Mouse (Mus musculus) megakaryocyte-erythroid progenitor cell, adult 5-6 weeks (primary cell): ENCODE measurements around the gene Cblc. TPM values are rescaled to one million over a fixed set of nuclear protein-coding genes. Genes with fewer than 3 reads are reported as not detected.

Experiments used
- ATAC-seq: replicated peaks from 2 replicates; pipeline ENCODE4 v1.8.0; 2016; ENCODE audit warnings: mild to moderate bottlenecking, inconsistent platforms; ENCODE audit not compliant: severe bottlenecking, poor library complexity, low FRiP score, low TSS enrichment
- total RNA-seq, 2 experiments: library from RNA; stranded (forward) in 1 of 2; stranded (reverse) in 1 of 2; fragments of 200-1000, 215-1000 nt in 1 of 2; fragments of >200 nt in 1 of 2; fragmentation: Nextera tagmentation in 1 of 2; gene quantifications; 2 replicates each; pipeline ENCODE4 v1.2.3; 2014 to 2017

The Cblc gene
- total RNA-seq, 2 experiments from 2014 or later = not detected

- no peak for ATAC-seq
Observed at GRCm38 (mm10) chr7:19740269-19740668, 56.3 kb downstream of the Cblc start.

- no peak for ATAC-seq
Observed at GRCm38 (mm10) chr7:19738771-19739170, 57.8 kb downstream of the Cblc start.

DNA sequence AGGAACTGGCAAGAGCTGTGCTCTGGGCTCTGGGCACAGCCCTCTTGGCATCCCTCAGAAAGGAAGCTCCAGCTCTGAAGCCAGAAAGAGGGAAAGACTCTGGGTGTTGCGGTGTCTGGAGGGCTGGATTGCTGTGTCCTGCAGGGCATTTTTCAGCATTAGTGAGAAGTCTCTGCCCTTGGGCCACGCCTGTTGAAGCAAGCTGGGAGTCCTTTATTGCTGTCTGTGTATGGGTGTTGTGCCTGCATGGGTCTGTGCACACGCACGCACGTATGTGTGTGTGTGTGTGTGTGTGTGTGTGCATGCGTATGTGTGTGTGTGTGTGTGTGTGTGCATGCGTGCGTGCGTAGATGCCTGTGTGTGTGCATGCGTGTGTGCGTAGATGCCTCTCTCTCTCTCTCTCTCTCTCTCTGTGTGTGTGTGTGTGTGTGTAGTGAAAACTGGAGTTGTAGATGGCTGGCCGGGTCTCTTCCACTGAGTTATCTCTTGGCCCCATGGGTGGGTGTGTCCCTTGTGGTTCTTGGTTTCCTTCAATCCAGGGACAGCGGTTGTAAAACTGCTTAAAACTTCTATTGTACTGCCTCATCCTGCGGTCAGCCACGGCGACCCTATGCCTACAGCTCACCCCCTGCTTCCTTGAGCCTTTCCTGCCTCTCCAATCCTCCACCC is 60.1 kb downstream of the Cblc start:
- peak; percentile 89 for ATAC-seq

DNA sequence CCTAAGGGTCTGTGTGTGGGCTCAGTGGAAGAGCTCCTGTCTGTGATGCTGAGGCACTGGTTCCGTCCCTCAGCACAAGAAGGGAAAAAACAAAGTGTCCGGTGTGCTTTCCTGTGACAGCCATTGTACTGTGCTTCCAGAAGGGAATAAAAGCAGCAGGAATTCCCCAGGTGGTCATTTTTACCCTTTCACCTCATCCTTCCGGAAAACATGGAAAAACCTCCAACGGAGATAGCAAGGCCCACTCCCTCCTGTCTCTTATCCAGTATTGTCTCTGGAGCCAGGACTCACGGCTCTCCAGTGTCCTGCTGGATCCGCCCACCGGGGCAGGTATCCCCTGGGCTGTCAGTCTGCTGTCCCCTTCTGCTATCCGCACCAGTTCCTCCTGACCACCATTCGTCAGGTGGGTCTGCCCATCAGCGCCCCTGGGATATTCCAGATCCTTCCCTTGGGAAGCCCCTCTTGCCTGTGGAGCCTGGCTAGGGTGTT is 62.4 kb downstream of the Cblc start:
- ATAC-seq = no peak

Other genes starting within 250 kb of the Cblc start
- 27.7 and 37.2 TPM in 2 replicates for gene Ppp1r37, start 233.7 kb downstream of the Cblc start, total RNA-seq (2014; fragmentation: Nextera tagmentation)
- 14.6 and 14.7 TPM in 2 replicates for gene Ppp1r37, start 233.7 kb downstream of the Cblc start, total RNA-seq (2017)
- 0.47 and 4.2 TPM in 2 replicates for gene Zfp296, start 219.5 kb downstream of the Cblc start, total RNA-seq (2014; fragmentation: Nextera tagmentation)
- 3.2 and 3.9 TPM in 2 replicates for gene Zfp296, start 219.5 kb downstream of the Cblc start, total RNA-seq (2017)
- 60.3 and 70.0 TPM in 2 replicates for gene Gemin7, start 219.2 kb downstream of the Cblc start, total RNA-seq (2014; fragmentation: Nextera tagmentation)
- gene Gemin7, start 219.2 kb downstream of the Cblc start, total RNA-seq (2017) = 24.1 and 25.1 TPM in 2 replicates
- 44.9 and 53.1 TPM in 2 replicates for gene Clasrp, start 192.3 kb downstream of the Cblc start, total RNA-seq (2014; fragmentation: Nextera tagmentation)
- 33.9 and 48.3 TPM in 2 replicates for gene Clasrp, start 192.3 kb downstream of the Cblc start, total RNA-seq (2017)
- gene Relb, start 167.4 kb downstream of the Cblc start, total RNA-seq (2014; fragmentation: Nextera tagmentation) = 3.8 TPM in 1 of 2 replicates, not detected in the other
- 0.47 and 0.69 TPM in 2 replicates for gene Relb, start 167.4 kb downstream of the Cblc start, total RNA-seq (2017)
- gene Clptm1, start 131.8 kb downstream of the Cblc start, total RNA-seq (2014; fragmentation: Nextera tagmentation) = 45.9 and 70.1 TPM in 2 replicates
- gene Clptm1, start 131.8 kb downstream of the Cblc start, total RNA-seq (2017) = 31.1 and 37.3 TPM in 2 replicates
- gene Apoc2, start 118.9 kb downstream of the Cblc start, total RNA-seq (2014; fragmentation: Nextera tagmentation) = not detected in 2 replicates
- gene Apoc2, start 118.9 kb downstream of the Cblc start, total RNA-seq (2017) = not detected in 2 replicates
- not detected in 2 replicates for gene Gm44805, start 115.4 kb downstream of the Cblc start, total RNA-seq (2014; fragmentation: Nextera tagmentation)
- gene Gm44805, start 115.4 kb downstream of the Cblc start, total RNA-seq (2017) = not detected in 2 replicates
- gene Apoc4, start 115.3 kb downstream of the Cblc start, total RNA-seq (2014; fragmentation: Nextera tagmentation) = not detected in 2 replicates
- gene Apoc4, start 115.3 kb downstream of the Cblc start, total RNA-seq (2017) = not detected in 2 replicates
- gene Apoc1, start 104.1 kb downstream of the Cblc start, total RNA-seq (2014; fragmentation: Nextera tagmentation) = 2.3 and 3.6 TPM in 2 replicates
- 15.4 TPM in 1 of 2 replicates, not detected in the other for gene Apoc1, start 104.1 kb downstream of the Cblc start, total RNA-seq (2017)
- 113 and 140 TPM in 2 replicates for gene Apoe, start 97.6 kb downstream of the Cblc start, total RNA-seq (2014; fragmentation: Nextera tagmentation)
- gene Apoe, start 97.6 kb downstream of the Cblc start, total RNA-seq (2017) = 556 and 867 TPM in 2 replicates
- 111 and 140 TPM in 2 replicates for gene Tomm40, start 81.4 kb downstream of the Cblc start, total RNA-seq (2014; fragmentation: Nextera tagmentation)
- gene Tomm40, start 81.4 kb downstream of the Cblc start, total RNA-seq (2017) = 44.6 and 64.9 TPM in 2 replicates
- 2.2 and 6.0 TPM in 2 replicates for gene Nectin2, start 46.3 kb downstream of the Cblc start, total RNA-seq (2014; fragmentation: Nextera tagmentation)
- 3.9 and 12.3 TPM in 2 replicates for gene Nectin2, start 46.3 kb downstream of the Cblc start, total RNA-seq (2017)
- 5.3 TPM in 1 of 2 replicates, not detected in the other for gene Bcam, start 25.8 kb downstream of the Cblc start, total RNA-seq (2014; fragmentation: Nextera tagmentation)
- 0.08 TPM in 1 of 2 replicates, not detected in the other for gene Bcam, start 25.8 kb downstream of the Cblc start, total RNA-seq (2017)
- 3.3 TPM in 1 of 2 replicates, not detected in the other for gene Bcl3, start 26.0 kb upstream of the Cblc start, total RNA-seq (2014; fragmentation: Nextera tagmentation)
- gene Bcl3, start 26.0 kb upstream of the Cblc start, total RNA-seq (2017) = 0.34 TPM in 1 of 2 replicates, not detected in the other
- not detected in 2 replicates for gene Gm19345, start 55.2 kb upstream of the Cblc start, total RNA-seq (2014; fragmentation: Nextera tagmentation)
- not detected in 2 replicates for gene Gm19345, start 55.2 kb upstream of the Cblc start, total RNA-seq (2017)
- not detected in 2 replicates for gene Ceacam16, start 64.5 kb upstream of the Cblc start, total RNA-seq (2014; fragmentation: Nextera tagmentation)
- gene Ceacam16, start 64.5 kb upstream of the Cblc start, total RNA-seq (2017) = not detected in 2 replicates
- not detected in 2 replicates for gene Ceacam19, start 91.2 kb upstream of the Cblc start, total RNA-seq (2014; fragmentation: Nextera tagmentation)
- not detected in 2 replicates for gene Ceacam19, start 91.2 kb upstream of the Cblc start, total RNA-seq (2017)
- gene Pvr, start 124.4 kb upstream of the Cblc start, total RNA-seq (2014; fragmentation: Nextera tagmentation) = 1.3 and 6.4 TPM in 2 replicates
- 0.85 and 0.91 TPM in 2 replicates for gene Pvr, start 124.4 kb upstream of the Cblc start, total RNA-seq (2017)
- not detected in 2 replicates for gene Igsf23, start 153.9 kb upstream of the Cblc start, total RNA-seq (2014; fragmentation: Nextera tagmentation)
- gene Igsf23, start 153.9 kb upstream of the Cblc start, total RNA-seq (2017) = 0.50 TPM in 1 of 2 replicates, not detected in the other
- not detected in 2 replicates for gene Ceacam20, start 168.6 kb upstream of the Cblc start, total RNA-seq (2014; fragmentation: Nextera tagmentation)
- gene Ceacam20, start 168.6 kb upstream of the Cblc start, total RNA-seq (2017) = not detected in 2 replicates
- gene Nlrp9b, start 194.7 kb upstream of the Cblc start, total RNA-seq (2014; fragmentation: Nextera tagmentation) = not detected in 2 replicates
- gene Nlrp9b, start 194.7 kb upstream of the Cblc start, total RNA-seq (2017) = not detected in 2 replicates